Mouse (Mus musculus) thymus, adult 2 months (tissue): ENCODE results near the gene Ptprj. TPM values are rescaled to one million over a fixed set of nuclear protein-coding genes. Genes with fewer than 3 reads are reported as not detected.
A peak's percentile ranks its signal among the peaks of the same experiment; 100 is the strongest.

Experiments
- DNase-seq: peaks from one replicate; pipeline ENCODE4 v3.0.0; 2021
- H3K27ac ChIP-seq: fragments of 200-500 bp; 2 replicates; pipeline ENCODE4 v1.5.1; 2012; ENCODE audit warnings: low read length, control low read depth; ENCODE audit not compliant: control insufficient read depth, insufficient read depth
- H3K27me3 ChIP-seq: fragments of 200-500 bp; 2 replicates; pipeline ENCODE4 v1.6.1; 2012; ENCODE audit warnings: mild to moderate bottlenecking, low read length, moderate library complexity, mixed read lengths; ENCODE audit not compliant: control insufficient read depth, insufficient read depth
- H3K36me3 ChIP-seq: fragments of 200-500 bp; 2 replicates; pipeline ENCODE4 v1.6.1; 2012; ENCODE audit warnings: mild to moderate bottlenecking, low read length, moderate library complexity; ENCODE audit not compliant: control insufficient read depth, insufficient read depth
- H3K4me1 ChIP-seq: fragments of 200-500 bp; replicated peaks from 2 replicates; pipeline ENCODE4 v1.6.1; 2012; ENCODE audit warnings: low read length; ENCODE audit not compliant: control insufficient read depth, insufficient read depth
- H3K4me3 ChIP-seq: fragments of 200-500 bp; 2 replicates; pipeline ENCODE4 v1.5.1; 2012; ENCODE audit warnings: mild to moderate bottlenecking, low read length, control low read depth, moderate library complexity; ENCODE audit not compliant: control insufficient read depth, insufficient read depth
- CTCF ChIP-seq: fragments of 200-500 bp; IDR thresholded peaks from 2 replicates; pipeline ENCODE4 v1.5.1; 2012; ENCODE audit warnings: mild to moderate bottlenecking, control low read depth, low read length, moderate library complexity, borderline replicate concordance; ENCODE audit not compliant: control insufficient read depth, poor library complexity, insufficient read depth; ENCODE audit errors: extremely low read depth
- POLR2A ChIP-seq: fragments of 200-500 bp; IDR thresholded peaks from 2 replicates; pipeline ENCODE4 v1.6.1; 2012; ENCODE audit warnings: mild to moderate bottlenecking, low read length, control low read depth, moderate library complexity; ENCODE audit not compliant: control insufficient read depth, poor library complexity, insufficient read depth; ENCODE audit errors: extremely low read depth
- WGBS: fragments of 180-500 bp; shearing (Covaris S2); methylation state at CpG from one replicate; pipeline ENCODE4 v1.1.7; 2018; 5-methylcytosine and 5-hydroxymethylcytosine counted together
- polyA plus RNA-seq: library from polyadenylated mRNA; depleted of rRNA; stranded (reverse); fragments of >200 nt; gene quantifications from 2 replicates; pipeline ENCODE4 v1.2.3, GENCODE M21; 2012

Gene Ptprj
- polyA plus RNA-seq, 1 experiment, result 5.0 TPM

DNA sequence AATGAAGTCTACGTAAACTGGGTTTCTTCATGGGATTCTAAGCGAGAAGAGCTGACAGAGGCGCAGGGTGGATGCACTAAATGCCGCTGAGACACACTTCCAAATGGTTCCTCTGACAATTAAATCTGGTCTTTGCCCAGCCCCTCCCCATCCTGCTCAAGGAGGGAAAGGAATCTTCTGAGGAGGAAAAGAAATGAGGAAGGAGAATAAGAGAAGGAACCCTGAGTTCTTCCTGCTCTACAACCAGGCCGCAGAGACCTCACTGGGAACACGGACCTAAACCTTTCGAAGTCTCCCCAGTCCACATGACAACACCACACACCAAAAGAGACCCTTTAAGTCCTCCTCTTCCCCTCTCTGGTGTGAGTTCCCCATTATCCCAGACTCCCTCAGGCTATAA, 101.9 kb downstream of the Ptprj start:
- H3K27me3 ChIP-seq, result no peaks in the 10 kb centered on the region
- H3K4me3 ChIP-seq, result no peak overlapping the region
- no peaks in the 10 kb centered on the region for H3K36me3 ChIP-seq
- TF ChIP-seq CTCF (no peak), POLR2A (no peak)
- H3K4me1 ChIP-seq, result peaks cover 9% of the 10 kb centered on the region
- 80% methylated on average over 7 of the region's 7 CpGs for WGBS
- H3K27ac ChIP-seq, result no peak overlapping the region
- DNase-seq, result no peak

DNA sequence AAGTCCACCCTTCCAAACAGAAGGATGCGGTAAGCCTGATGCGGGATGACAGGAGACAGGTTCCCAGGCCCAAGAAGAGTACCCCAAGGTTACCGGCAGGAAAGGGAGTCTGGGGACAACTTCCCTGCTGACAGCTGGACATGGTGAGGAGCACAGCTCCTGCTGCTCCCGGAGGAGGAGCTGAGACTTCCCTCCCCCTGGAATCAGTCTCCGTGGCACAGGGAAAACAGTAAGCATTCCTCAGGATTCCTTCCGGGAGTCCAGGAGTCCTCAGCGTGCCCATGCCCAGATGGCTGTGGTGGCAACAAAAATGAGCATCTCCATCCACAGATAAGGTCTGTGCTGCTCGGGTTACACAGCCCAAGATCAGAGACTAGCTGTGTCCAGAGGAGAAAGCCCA, 102.8 kb downstream of the Ptprj start:
- 91% methylated on average over 8 of the region's 8 CpGs for whole genome bisulfite sequencing
- H3K36me3 ChIP-seq, result no peaks in the 10 kb centered on the region
- TF ChIP-seq POLR2A, result no peak
- TF ChIP-seq CTCF, result no peak
- peaks cover 6% of the 10 kb centered on the region for H3K4me1 ChIP-seq
- H3K4me3 ChIP-seq, result no peak overlapping the region
- H3K27me3 ChIP-seq, result no peaks in the 10 kb centered on the region
- no peak for DNase-seq
- no peak overlapping the region for H3K27ac ChIP-seq

DNA sequence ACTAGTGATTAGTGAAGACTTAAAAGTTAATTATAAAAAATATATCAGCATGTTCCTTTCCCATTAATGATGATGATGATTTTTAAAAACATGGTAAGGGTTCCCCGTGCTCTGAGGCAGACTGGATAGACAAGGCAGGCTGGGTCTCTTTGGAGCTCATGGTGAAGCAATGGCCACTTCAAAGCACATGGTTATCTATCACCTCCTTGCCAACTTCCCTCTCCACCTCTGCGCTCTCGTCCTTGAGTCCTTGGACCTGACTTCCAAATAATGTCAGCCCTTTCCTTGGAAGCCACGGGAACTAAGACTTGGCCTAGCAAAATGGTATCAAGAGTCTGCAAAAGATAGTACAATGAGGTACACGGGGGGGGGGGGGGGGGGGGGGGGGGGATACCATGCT, 103.7 kb downstream of the Ptprj start:
- peaks cover 6% of the 10 kb centered on the region for H3K4me1 ChIP-seq

DNA sequence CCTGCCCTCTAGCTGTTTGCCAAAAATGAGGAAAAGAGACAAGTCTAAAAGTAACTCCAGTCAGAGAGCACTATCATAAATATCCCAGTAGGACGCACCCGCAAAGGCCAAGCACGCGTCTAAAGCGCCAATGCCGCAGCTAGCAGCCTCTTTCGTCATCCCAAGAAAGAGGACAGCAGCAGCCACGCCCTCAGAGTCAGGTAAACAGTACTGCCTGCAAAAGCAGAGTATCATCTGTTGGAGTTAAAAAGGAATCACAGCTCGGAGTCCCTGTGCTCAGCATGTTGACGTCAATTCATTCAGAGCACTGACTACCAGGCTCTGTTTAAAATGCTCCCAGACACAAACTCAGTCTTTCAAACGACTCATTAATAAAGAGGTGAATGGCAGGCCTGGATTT, 104.1 kb downstream of the Ptprj start:
- DNase-seq, result no peak
- 97% methylated on average over 11 of the region's 11 CpGs for WGBS
- Histone ChIP-seq H3K4me3 (no peak overlapping the region), H3K36me3 (no peaks in the 10 kb centered on the region), H3K27me3 (no peaks in the 10 kb centered on the region), H3K4me1 (peaks cover 6% of the 10 kb centered on the region), H3K27ac (no peak overlapping the region)
- no peak for TF ChIP-seq CTCF
- TF ChIP-seq POLR2A, result no peak

More for the DNA sequence above, 103.7 kb downstream of the Ptprj start:
- H3K27ac ChIP-seq, result no peak overlapping the region
- no peak overlapping the region for H3K4me3 ChIP-seq
- DNase-seq, result no peak
- H3K27me3 ChIP-seq, result no peaks in the 10 kb centered on the region
- H3K36me3 ChIP-seq, result no peaks in the 10 kb centered on the region
- TF ChIP-seq CTCF (no peak), POLR2A (no peak)
- 81% methylated on average over 5 of the region's 5 CpGs for WGBS

DNA sequence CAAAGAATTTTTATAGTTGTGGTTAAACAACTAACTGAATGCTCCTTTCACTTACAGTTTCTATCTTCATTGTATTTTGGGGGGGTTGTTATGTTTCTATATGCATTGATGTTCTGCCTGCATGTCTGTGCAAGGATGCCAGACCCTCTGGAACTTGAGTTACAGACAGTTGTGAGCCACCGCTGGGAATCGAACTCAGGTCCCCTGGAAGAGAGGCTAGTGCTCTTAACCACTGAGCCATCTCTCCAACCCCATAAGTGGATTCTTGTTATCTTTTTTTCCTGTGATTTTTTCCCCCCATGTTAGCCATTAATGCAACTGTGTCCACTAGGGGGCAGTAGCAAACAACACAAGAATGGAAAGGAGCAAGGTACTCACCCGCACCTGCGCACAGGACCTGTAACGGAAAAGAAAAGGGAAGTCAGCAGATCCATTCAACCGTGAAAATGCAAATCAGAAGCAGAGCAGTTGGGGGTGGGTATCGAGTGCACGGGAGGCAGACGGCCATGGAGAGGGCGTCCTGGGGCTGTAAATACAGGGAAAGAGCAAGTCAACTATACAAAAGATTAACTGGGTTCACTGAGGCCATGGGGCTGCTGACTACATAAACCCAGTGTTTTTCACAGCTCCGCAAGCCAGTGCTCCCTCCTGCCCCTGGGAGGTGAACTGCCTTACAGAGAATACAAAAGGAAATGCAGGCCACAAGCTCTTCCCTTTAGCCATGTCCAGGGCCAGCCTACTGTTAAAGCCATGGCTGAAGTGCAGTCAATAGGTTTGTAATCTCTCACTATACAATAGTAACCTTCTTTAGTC, 105.6 kb downstream of the Ptprj start:
- H3K36me3 ChIP-seq, result no peaks in the 10 kb centered on the region
- no peaks in the 10 kb centered on the region for H3K27me3 ChIP-seq
- peaks cover 6% of the 10 kb centered on the region for H3K4me1 ChIP-seq
- H3K27ac ChIP-seq, result peak overlapping the region; percentile 42; the same call in 1 of the 2 replicates
- 3% methylated on average over 11 of the region's 11 CpGs for WGBS
- DNase-seq, result peak; percentile 90
- peak overlapping the region; percentile 58 for H3K4me3 ChIP-seq
- TF ChIP-seq CTCF (peak; percentile 45; the same call in 1 of the 2 replicates), POLR2A (no peak)

DNA sequence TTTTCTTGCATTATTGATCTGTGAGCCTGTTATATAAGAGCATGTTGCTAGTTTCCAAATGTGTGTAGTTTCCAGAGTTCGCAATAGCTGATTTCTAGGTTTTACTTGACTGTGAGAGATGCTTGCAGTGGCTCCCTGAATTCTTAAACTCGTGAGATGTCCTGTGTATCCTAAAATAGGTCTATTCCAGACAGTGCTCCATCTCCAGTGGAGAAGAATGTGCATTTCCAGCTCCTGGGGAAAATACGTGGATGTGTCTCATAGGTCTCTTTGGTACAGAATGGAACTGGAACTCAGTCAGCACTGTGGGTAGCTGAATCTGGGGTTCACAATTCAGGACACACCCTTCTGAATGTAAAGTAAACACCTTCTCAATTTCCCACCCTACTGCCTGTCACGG, 107.7 kb downstream of the Ptprj start:
- peaks cover 4% of the 10 kb centered on the region for H3K4me1 ChIP-seq
- H3K36me3 ChIP-seq, result no peaks in the 10 kb centered on the region
- H3K27ac ChIP-seq, result no peak overlapping the region
- DNase-seq, result no peak
- TF ChIP-seq CTCF, result no peak
- no peak for TF ChIP-seq POLR2A
- H3K4me3 ChIP-seq, result no peak overlapping the region
- no peaks in the 10 kb centered on the region for H3K27me3 ChIP-seq
- 93% methylated on average over 4 of the region's 4 CpGs for WGBS
